Mouse (Mus musculus) cortical plate, adult 2 months (tissue): ENCODE measurements around the gene Actn4.

Experiments
- CTCF ChIP-seq: fragments of 200-500 bp; IDR thresholded peaks from 2 replicates; pipeline ENCODE4 v1.5.1; 2011; ENCODE audit warnings: mild to moderate bottlenecking, control low read depth, low read length; ENCODE audit not compliant: insufficient read depth; ENCODE audit errors: extremely low read depth
- POLR2A ChIP-seq: fragments of 200-500 bp; IDR thresholded peaks from 2 replicates; pipeline ENCODE4 v1.6.1; 2011; ENCODE audit warnings: mild to moderate bottlenecking, low read length, control low read depth; ENCODE audit not compliant: insufficient read depth; ENCODE audit errors: extremely low read depth

GRCm38 (mm10) chr7:28957997-28958725 lies 4.0 kb downstream of the Actn4 start:
- TF ChIP-seq POLR2A (no peak), CTCF (no peak)
